Mouse (Mus musculus) midbrain, embryonic 11.5 days (tissue): Measurements from ENCODE around the gene Pttg1. TPM values are rescaled to one million over a fixed set of nuclear protein-coding genes. Genes with fewer than 3 reads are reported as not detected.

Source experiments
- ATAC-seq: fragments of 200-750 bp; cut with Nextera tagmentation; 2 replicates; pipeline ENCODE4 v1.8.0; 2017; ENCODE audit warnings: moderate TSS enrichment, moderate library complexity; ENCODE audit not compliant: low FRiP score
- DNase-seq: peaks from one replicate; pipeline ENCODE4 v3.0.0; 2015; ENCODE audit warnings: low spot score; ENCODE audit errors: missing footprints
- H3K27ac ChIP-seq: fragments of 300-500 bp; sonication (generic); 2 replicates; pipeline ENCODE4 v1.5.1; 2014; ENCODE audit warnings: low read depth, low read length
- H3K27me3 ChIP-seq: fragments of 300-500 bp; sonication (generic); 2 replicates; pipeline ENCODE4 v1.6.1; 2014; ENCODE audit warnings: mild to moderate bottlenecking, low read length, moderate library complexity, mixed read lengths; ENCODE audit not compliant: control insufficient read depth, insufficient read depth
- H3K36me3 ChIP-seq: fragments of 300-500 bp; sonication (generic); 2 replicates; pipeline ENCODE4 v1.6.1; 2014; ENCODE audit warnings: mild to moderate bottlenecking, low read length, moderate library complexity, mixed read lengths; ENCODE audit not compliant: control insufficient read depth, insufficient read depth
- H3K4me1 ChIP-seq: fragments of 300-500 bp; sonication (generic); 2 replicates; pipeline ENCODE4 v1.6.1; 2014; ENCODE audit warnings: low read length; ENCODE audit not compliant: control insufficient read depth, insufficient read depth
- H3K4me2 ChIP-seq: fragments of 300-500 bp; sonication (generic); 2 replicates; pipeline ENCODE4 v1.6.1; 2014; ENCODE audit warnings: mild to moderate bottlenecking, moderate library complexity
- H3K4me3 ChIP-seq: fragments of 300-500 bp; sonication (generic); 2 replicates; pipeline ENCODE4 v1.5.1; 2014; ENCODE audit warnings: low read depth, low read length
- H3K9ac ChIP-seq: fragments of 300-500 bp; sonication (generic); 2 replicates; pipeline ENCODE4 v1.6.1; 2014; ENCODE audit warnings: low read length
- H3K9me3 ChIP-seq: fragments of 300-500 bp; sonication (generic); 2 replicates; pipeline ENCODE4 v1.6.1; 2016; ENCODE audit warnings: low read length; ENCODE audit not compliant: control insufficient read depth
- WGBS: fragments of 180-500 bp; shearing (Covaris S2); extraction: QIAGEN DNeasy Blood & Tissue Kit; methylation state at CpG from one replicate; pipeline ENCODE4 v1.1.7; 2014; 5-methylcytosine and 5-hydroxymethylcytosine counted together
- polyA plus RNA-seq: library from polyadenylated mRNA; unstranded; fragments of >200 nt; fragmentation: Nextera tagmentation; extraction: Ambion mirVana; gene quantifications from 2 replicates; pipeline ENCODE4 v1.2.1, GENCODE M21; 2014

The Pttg1 gene
- polyA plus RNA-seq, 1 experiment from 2014 or later, result 89.0 TPM

DNA sequence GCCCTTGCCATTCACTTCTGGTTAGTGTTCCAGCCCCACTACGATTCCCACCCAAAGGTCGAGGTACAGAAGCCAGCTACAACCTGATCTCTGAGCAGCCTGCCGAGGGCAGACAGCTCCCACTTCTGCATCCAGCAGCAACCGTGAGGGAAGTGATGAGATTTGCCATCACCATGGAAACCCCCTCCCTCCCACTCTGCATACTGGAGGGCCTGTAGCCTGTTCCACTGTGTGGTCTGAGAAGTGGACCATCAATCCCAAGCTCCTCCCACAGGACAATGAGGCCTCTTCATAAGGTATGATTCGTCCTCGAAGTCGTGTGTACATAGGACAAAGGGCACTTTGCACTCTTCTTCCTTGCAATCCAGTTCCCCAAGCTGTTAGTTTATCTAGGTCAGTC is 8.8 kb downstream of the Pttg1 start:
- WGBS, result 35% methylated on average over 7 of the region's 7 CpGs
- Histone ChIP-seq H3K9me3 (no peaks in the 10 kb centered on the region), H3K4me1 (peaks cover 6% of the 10 kb centered on the region; the same call in 1 of the 2 replicates), H3K27ac (no peak overlapping the region), H3K27me3 (no peaks in the 10 kb centered on the region), H3K4me2 (no peak overlapping the region), H3K36me3 (no peaks in the 10 kb centered on the region), H3K9ac (no peak overlapping the region), H3K4me3 (no peak overlapping the region)
- ATAC-seq (peak; percentile 71), DNase-seq (no peak)

DNA sequence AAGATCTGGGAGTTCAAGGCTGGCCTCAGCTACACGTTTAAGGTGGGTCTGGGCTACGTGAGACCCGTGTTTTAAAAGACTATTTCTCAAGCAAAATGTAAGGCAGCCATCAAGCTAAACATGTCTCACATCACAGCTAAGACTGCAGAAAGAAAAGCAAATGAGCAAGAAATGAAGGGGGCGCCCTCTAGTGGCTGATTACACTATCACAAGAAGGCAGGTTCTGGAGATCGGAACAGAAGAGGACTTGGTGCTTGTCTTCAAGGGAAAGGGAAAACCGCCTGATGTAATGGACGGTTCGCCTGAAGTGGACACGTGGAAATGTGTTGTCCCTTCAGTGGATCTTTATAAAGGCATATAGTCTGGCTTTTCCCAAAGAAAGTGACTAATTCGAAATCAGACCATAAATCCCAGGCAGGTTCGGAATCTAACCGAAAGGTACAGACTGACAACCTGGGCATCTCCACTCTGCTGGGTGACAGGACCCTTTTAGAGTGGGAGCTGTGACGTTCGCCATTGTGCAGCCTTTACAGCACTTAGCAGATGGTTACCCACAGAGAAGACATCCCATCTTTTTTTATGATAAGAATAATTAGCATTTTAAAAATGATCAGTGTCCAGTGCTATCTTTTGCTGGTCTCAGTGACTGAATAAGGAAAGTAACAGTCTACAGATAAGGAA is 13.1 kb downstream of the Pttg1 start:
- Histone ChIP-seq H3K36me3 (no peaks in the 10 kb centered on the region), H3K4me1 (peaks cover 6% of the 10 kb centered on the region; the same call in 1 of the 2 replicates), H3K27me3 (no peaks in the 10 kb centered on the region), H3K9me3 (no peaks in the 10 kb centered on the region), H3K9ac (no peak overlapping the region), H3K27ac (no peak overlapping the region), H3K4me3 (no peak overlapping the region), H3K4me2 (no peak overlapping the region)
- peak; percentile 98 for DNase-seq
- 28% methylated on average over 14 of the region's 14 CpGs for WGBS
- ATAC-seq, result peak; percentile 34

- Histone ChIP-seq H3K27ac (no peak overlapping the region), H3K4me2 (no peak overlapping the region), H3K27me3 (no peaks in the 10 kb centered on the region), H3K9me3 (no peaks in the 10 kb centered on the region), H3K9ac (no peak overlapping the region), H3K36me3 (no peaks in the 10 kb centered on the region), H3K4me3 (no peak overlapping the region), H3K4me1 (0 out of 2 replicates have a peak, but pooled peaks cover 4% of the 10 kb centered on the region)
- peak; percentile 97 for DNase-seq
- 0% methylated on average over 1 of the region's 1 CpGs for WGBS
- peak; percentile 22 for ATAC-seq
Measured at GRCm38 (mm10) chr11:43411413-43411812, 14.6 kb downstream of the Pttg1 start.

DNA sequence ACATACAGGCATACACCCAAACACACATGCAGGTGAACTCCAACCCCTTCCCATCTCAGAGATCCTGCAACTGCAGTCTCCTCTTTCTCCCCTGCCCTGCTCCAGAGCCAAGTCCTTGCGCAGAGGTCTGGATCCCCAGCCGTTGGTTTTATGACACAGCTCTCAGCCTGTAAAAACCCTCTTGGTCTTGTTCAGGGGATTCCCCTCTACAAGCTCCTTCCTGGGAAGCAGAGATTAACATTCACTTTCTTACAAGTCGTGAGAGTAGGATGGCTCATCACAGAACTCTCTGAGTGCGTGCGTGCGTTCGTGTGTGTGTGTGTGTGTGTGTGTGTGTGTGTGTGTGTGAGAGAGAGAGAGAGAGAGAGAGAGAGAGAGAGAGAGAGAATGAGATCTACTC is 15.8 kb downstream of the Pttg1 start:
- H3K4me1 ChIP-seq, result 0 out of 2 replicates have a peak, but pooled peaks cover 4% of the 10 kb centered on the region
- no peaks in the 10 kb centered on the region for H3K27me3 ChIP-seq
- DNase-seq (no peak), ATAC-seq (no peak)
- H3K36me3 ChIP-seq, result no peaks in the 10 kb centered on the region
- H3K9ac ChIP-seq, result no peak overlapping the region
- H3K4me2 ChIP-seq, result no peak overlapping the region
- no peaks in the 10 kb centered on the region for H3K9me3 ChIP-seq
- no peak overlapping the region for H3K4me3 ChIP-seq
- 72% methylated on average over 7 of the region's 7 CpGs for WGBS
- no peak overlapping the region for H3K27ac ChIP-seq

DNA sequence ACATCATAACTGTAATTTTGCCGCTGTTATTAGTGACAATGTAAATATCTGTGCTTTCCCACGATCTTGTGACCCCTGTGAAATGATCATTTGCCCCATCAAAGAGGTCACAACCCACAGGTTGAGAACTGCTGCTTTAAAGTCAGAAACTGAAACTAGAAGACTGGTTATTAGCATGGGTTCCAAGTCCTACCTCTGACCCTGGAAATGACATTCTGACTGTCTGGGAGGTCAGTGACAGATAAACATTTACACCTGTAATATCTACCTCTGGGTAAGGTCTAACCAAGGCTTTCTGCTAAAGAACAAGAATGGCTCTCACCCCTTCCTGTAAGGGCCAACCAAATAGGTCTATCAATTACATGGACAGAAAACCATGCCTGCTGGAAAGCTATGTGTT is 17.2 kb downstream of the Pttg1 start:
- no peak for ATAC-seq
- 80% methylated on average over 2 of the region's 2 CpGs for WGBS

DNA sequence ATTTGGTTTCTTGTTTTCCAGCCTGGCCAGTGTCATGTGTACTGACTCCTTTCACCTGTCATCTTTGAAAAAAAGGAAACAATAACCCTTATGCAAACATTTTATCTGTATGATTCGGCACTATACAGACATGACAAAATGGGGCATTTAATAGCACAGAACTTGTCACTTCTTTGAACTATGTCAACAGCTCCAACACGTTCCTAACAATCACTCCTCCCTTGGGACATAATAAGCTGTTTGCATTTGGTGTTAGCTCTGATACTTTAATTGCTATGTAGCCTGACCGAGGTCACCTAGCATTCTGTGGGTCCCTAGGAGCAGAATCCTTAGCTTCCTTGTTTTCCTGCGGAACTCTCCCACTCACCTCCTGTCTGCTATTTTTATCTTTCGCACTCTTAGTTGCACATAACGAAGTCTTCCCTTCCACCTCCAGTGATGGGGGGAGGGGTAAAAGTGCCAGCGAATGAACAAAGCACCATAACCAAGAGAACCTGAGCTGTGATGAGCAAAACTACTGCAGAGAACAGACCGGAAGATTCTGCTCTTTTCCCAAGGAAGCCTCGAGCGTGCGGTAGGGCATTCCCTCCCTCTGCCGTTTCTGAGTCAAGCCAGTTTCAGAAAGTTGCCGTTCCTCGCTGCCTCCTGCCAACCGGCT is 21.8 kb downstream of the Pttg1 start:
- H3K36me3 ChIP-seq, result no peaks in the 10 kb centered on the region
- H3K9me3 ChIP-seq, result peaks cover 4% of the 10 kb centered on the region; the same call in 1 of the 2 replicates
- ATAC-seq (no peak), DNase-seq (no peak)
- H3K9ac ChIP-seq, result no peak overlapping the region
- H3K27me3 ChIP-seq, result no peaks in the 10 kb centered on the region
- no peak overlapping the region for H3K4me2 ChIP-seq
- no peak overlapping the region for H3K4me3 ChIP-seq
- H3K27ac ChIP-seq, result no peak overlapping the region
- no peaks in the 10 kb centered on the region for H3K4me1 ChIP-seq
- 90% methylated on average over 15 of the region's 15 CpGs for WGBS

More for the DNA sequence above, 17.2 kb downstream of the Pttg1 start:
- H3K27me3 ChIP-seq, result no peaks in the 10 kb centered on the region
- H3K9ac ChIP-seq, result no peak overlapping the region
- H3K27ac ChIP-seq, result no peak overlapping the region
- no peak for DNase-seq
- no peak overlapping the region for H3K4me2 ChIP-seq
- peaks cover 4% of the 10 kb centered on the region; the same call in 1 of the 2 replicates for H3K9me3 ChIP-seq
- no peaks in the 10 kb centered on the region for H3K36me3 ChIP-seq
- H3K4me3 ChIP-seq, result no peak overlapping the region
- no peaks in the 10 kb centered on the region for H3K4me1 ChIP-seq

DNA sequence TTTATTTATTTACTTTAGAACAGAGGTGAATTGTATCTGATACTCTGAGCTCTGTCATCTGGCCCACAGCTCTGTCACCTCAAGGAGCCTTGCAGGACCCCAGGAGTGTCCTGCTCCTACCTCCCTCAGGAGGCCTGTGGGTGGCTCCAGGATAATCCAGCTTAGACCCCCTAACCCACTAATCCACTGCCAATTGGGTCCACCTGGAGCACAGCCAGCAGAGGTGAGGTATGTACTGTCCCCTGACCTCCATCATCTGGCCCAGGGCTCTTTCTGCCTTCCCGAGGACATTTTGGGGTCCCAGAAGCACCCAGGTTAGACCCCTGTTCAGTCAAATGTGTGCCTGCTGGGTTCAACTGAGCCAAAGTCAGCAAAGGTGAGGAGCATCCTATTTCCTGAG is 25.9 kb downstream of the Pttg1 start:
- 79% methylated on average over 1 of the region's 1 CpGs for WGBS
- H3K36me3 ChIP-seq, result no peaks in the 10 kb centered on the region
- H3K9ac ChIP-seq, result no peak overlapping the region
- H3K9me3 ChIP-seq, result peaks cover 4% of the 10 kb centered on the region; the same call in 1 of the 2 replicates
- H3K4me3 ChIP-seq, result no peak overlapping the region
- H3K4me1 ChIP-seq, result no peaks in the 10 kb centered on the region
- H3K27ac ChIP-seq, result no peak overlapping the region
- DNase-seq, result no peak
- no peak overlapping the region for H3K4me2 ChIP-seq
- no peaks in the 10 kb centered on the region for H3K27me3 ChIP-seq
- no peak for ATAC-seq

DNA sequence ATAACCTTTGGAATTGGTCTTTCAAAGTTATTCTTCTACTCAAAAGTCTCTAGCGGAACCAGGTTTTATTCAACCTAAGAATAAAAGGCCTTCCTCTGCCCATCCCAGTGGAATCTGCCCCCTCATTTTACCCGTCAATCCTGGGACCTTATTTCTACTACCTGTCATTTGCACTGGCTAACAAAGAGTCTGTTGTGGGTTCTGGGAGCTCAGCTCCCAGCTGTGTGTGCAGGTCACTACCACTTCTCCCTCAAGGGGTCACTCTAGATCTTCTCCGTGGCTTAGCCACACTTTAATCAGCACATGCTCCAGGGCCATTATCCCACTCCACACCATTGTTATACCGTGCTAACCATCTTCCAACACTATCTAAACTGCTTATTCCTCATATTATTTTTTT is 26.8 kb downstream of the Pttg1 start:
- DNase-seq, result no peak
- H3K36me3 ChIP-seq, result no peaks in the 10 kb centered on the region
- no peaks in the 10 kb centered on the region for H3K27me3 ChIP-seq
- peak; percentile 65; the same call in 1 of the 2 replicates for ATAC-seq
- 47% methylated on average over 4 of the region's 4 CpGs for WGBS
- H3K4me3 ChIP-seq, result no peak overlapping the region
- no peak overlapping the region for H3K27ac ChIP-seq
- no peak overlapping the region for H3K4me2 ChIP-seq
- H3K9ac ChIP-seq, result no peak overlapping the region
- no peaks in the 10 kb centered on the region for H3K4me1 ChIP-seq
- no peaks in the 10 kb centered on the region for H3K9me3 ChIP-seq

GRCm38 (mm10) chr11:43396672-43397071 is 29.4 kb downstream of the Pttg1 start:
- 35% methylated on average over 7 of the region's 7 CpGs for WGBS
- H3K4me1 ChIP-seq, result peaks cover 5% of the 10 kb centered on the region; the same call in 1 of the 2 replicates

More at GRCm38 (mm10) chr11:43396672-43397071, 29.4 kb downstream of the Pttg1 start:
- no peak overlapping the region for H3K4me3 ChIP-seq
- H3K36me3 ChIP-seq, result no peaks in the 10 kb centered on the region
- no peaks in the 10 kb centered on the region for H3K27me3 ChIP-seq
- H3K9ac ChIP-seq, result no peak overlapping the region
- ATAC-seq (peak; percentile 60; the same call in 1 of the 2 replicates), DNase-seq (peak; percentile 84)
- no peak overlapping the region for H3K27ac ChIP-seq
- no peak overlapping the region for H3K4me2 ChIP-seq
- no peaks in the 10 kb centered on the region for H3K9me3 ChIP-seq
